In genomic region chr11:89145281-89145945, GRCm38 (mm10) we compare ENCODE assay signal across 8 mouse cellular contexts.
DNase-seq lines count a peak whose midpoint lies in the region; ATAC-seq lines count a peak whose summit lies in the region.
"Had no signal": no experiment of that assay in that cellular context is flagged by ENCODE, and none has a peak within 500 bp of the region (broad histone marks: within the 10 kb centered on the region; RNA-seq: fewer than 3 reads in every experiment).

No protein-coding gene starts in this region.

- H3K27ac ChIP-seq in hindbrain, embryonic 16.5 days (ENCODE audit: low read depth, low read length) = no peak overlapping the region
- no peak overlapping the region for H3K27ac ChIP-seq in hindbrain, embryonic 14.5 days
- H3K27ac ChIP-seq in neural tube, embryonic 15.5 days (replicated peaks) = peak overlapping the region; percentile 23; the same call in 1 of the 2 replicates
- H3K27ac ChIP-seq: forebrain, embryonic 13.5 days had no signal

- no peaks in the 10 kb centered on the region; the same call in 1 of the 2 replicates for H3K4me1 ChIP-seq in hindbrain, embryonic 16.5 days (ENCODE audit: control insufficient read depth, insufficient read depth, low read depth, low read length)
- 0 out of 2 replicates have a peak, but pooled peaks cover 5% of the 10 kb centered on the region for H3K4me1 ChIP-seq in hindbrain, embryonic 14.5 days (replicated peaks; ENCODE audit: control insufficient read depth, insufficient read depth, low read length)
- H3K4me1 ChIP-seq in neural tube, embryonic 15.5 days = peaks cover 14% of the 10 kb centered on the region; the same call in 1 of the 2 replicates
- H3K4me1 ChIP-seq: forebrain, embryonic 13.5 days had no signal

- peak; percentile 24; the same call in 1 of the 2 replicates for ATAC-seq in hindbrain, embryonic 16.5 days
- ATAC-seq in hindbrain, embryonic 14.5 days (ENCODE audit: low FRiP score) = no peak
- peak; percentile 39; the same call in 1 of the 2 replicates for ATAC-seq in granulocyte monocyte progenitor cell, adult 5-6 weeks (replicated peaks; ENCODE audit: poor library complexity, severe bottlenecking)
- ATAC-seq in neural tube, embryonic 15.5 days (ENCODE audit: low FRiP score) = no peak
- ATAC-seq: forebrain, embryonic 13.5 days had no signal

- H3K4me3 ChIP-seq in hindbrain, embryonic 16.5 days (ENCODE audit: low read length) = no peak overlapping the region
- H3K4me3 ChIP-seq in hindbrain, embryonic 14.5 days (replicated peaks; ENCODE audit: low read length) = no peak overlapping the region
- H3K4me3 ChIP-seq in neural tube, embryonic 15.5 days (replicated peaks) = no peak overlapping the region
- H3K4me3 ChIP-seq: forebrain, embryonic 13.5 days had no signal

- H3K4me2 ChIP-seq in hindbrain, embryonic 16.5 days (ENCODE audit: low read length) = no peak overlapping the region
- no peak overlapping the region for H3K4me2 ChIP-seq in hindbrain, embryonic 14.5 days (replicated peaks)
- H3K4me2 ChIP-seq in neural tube, embryonic 15.5 days = peak overlapping the region; percentile 17; the same call in 1 of the 2 replicates
- H3K4me2 ChIP-seq: forebrain, embryonic 13.5 days had no signal

- no peaks in the 10 kb centered on the region for H3K36me3 ChIP-seq in hindbrain, embryonic 16.5 days (ENCODE audit: control insufficient read depth, insufficient read depth, low read length)
- no peaks in the 10 kb centered on the region for H3K36me3 ChIP-seq in hindbrain, embryonic 14.5 days (replicated peaks; ENCODE audit: control insufficient read depth, insufficient read depth)
- no peaks in the 10 kb centered on the region for H3K36me3 ChIP-seq in neural tube, embryonic 15.5 days

- DNase-seq in hindbrain, embryonic 14.5 days (ENCODE audit: low spot score) = no peak
- DNase-seq in retina, postnatal 1 day = peak; percentile 59
- no peak for DNase-seq in retina, embryonic 14.5 days (ENCODE audit: low spot score)
- DNase-seq in right cerebral cortex, postnatal 14 days = no peak

- 57% methylated on average over 19 of the region's 19 CpGs for WGBS in hindbrain, embryonic 16.5 days
- WGBS in hindbrain, embryonic 14.5 days = 64% methylated on average over 19 of the region's 19 CpGs
- WGBS in neural tube, embryonic 15.5 days = 45% methylated on average over 19 of the region's 19 CpGs

- no peaks in the 10 kb centered on the region for H3K9me3 ChIP-seq in hindbrain, embryonic 16.5 days (ENCODE audit: control insufficient read depth, low read length)
- no peaks in the 10 kb centered on the region for H3K9me3 ChIP-seq in hindbrain, embryonic 14.5 days (ENCODE audit: control insufficient read depth, low read length)
- H3K9me3 ChIP-seq in neural tube, embryonic 15.5 days (replicated peaks) = no peaks in the 10 kb centered on the region

- H3K27me3 ChIP-seq in hindbrain, embryonic 16.5 days (replicated peaks; ENCODE audit: control insufficient read depth, insufficient read depth, low read length) = no peaks in the 10 kb centered on the region
- no peaks in the 10 kb centered on the region for H3K27me3 ChIP-seq in hindbrain, embryonic 14.5 days (ENCODE audit: control insufficient read depth, insufficient read depth, low read length)
- no peaks in the 10 kb centered on the region for H3K27me3 ChIP-seq in neural tube, embryonic 15.5 days (replicated peaks)
- H3K27me3 ChIP-seq: forebrain, embryonic 13.5 days had no signal

- no peak overlapping the region for H3K9ac ChIP-seq in hindbrain, embryonic 16.5 days (ENCODE audit: low read depth, low read length)
- H3K9ac ChIP-seq in hindbrain, embryonic 14.5 days = no peak overlapping the region
- no peak overlapping the region for H3K9ac ChIP-seq in neural tube, embryonic 15.5 days (replicated peaks)
- H3K9ac ChIP-seq: forebrain, embryonic 13.5 days had no signal

Comparison
In these comparisons a context has a peak if more than half of its experiments do, and no peak if none do; other contexts are left out.
1. ATAC-seq: peak in hindbrain, embryonic 16.5 days (single experiment) and granulocyte monocyte progenitor cell, adult 5-6 weeks (single experiment); none in hindbrain, embryonic 14.5 days (single experiment) and neural tube, embryonic 15.5 days (single experiment).